Mouse (Mus musculus): ENCODE results near the gene Chst8.
A peak's percentile ranks its signal among the peaks of the same experiment; 100 is the strongest.

The Chst8 gene

GRCm38 (mm10) chr7:34669336-34669735 is 143.2 kb downstream of the Chst8 start:
- peak; percentile 47 for DNase-seq (ENCODE audit: low read depth, low spot score)

DNA sequence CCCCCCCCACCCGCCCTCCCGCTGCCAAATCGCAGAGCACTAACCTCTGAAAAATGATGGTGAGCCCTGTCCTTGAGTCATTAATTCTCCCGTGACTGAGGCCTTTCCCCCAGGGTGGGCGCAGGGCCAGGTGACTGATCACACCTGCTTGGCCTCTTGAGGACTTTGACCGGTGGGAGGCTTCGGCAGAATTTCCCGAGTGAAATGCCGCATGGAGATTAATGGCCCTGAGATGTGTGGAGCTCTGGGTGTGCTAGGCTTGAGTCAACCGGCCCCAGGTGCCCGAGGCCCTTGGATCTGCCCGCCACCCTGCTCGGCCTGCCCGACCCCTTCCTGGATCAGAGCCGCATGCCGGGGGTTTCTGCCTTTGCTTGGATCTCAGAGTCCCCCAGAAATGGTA is 144.6 kb downstream of the Chst8 start:
- DNase-seq (ENCODE audit: low read depth, low spot score): no peak

DNA sequence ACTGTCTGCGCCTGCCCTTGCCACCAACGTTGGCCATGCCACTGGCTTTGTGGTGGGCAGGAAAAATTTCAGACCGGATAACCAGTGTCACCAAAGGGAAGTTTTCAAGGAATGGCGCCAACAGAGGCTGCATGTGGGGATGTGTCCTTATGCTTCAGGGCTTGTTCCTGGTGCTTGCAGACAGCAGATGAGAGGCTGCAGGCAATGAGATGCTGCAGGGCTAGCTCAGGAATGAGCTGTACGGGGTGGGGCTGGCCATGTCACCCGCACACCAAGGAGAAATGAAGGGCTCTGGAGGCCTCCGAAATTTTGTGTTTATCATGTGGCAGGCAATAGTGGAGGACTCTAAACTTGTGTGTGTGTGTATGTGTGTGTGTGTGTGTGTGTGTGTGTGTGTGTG is 149.4 kb downstream of the Chst8 start:
- no peak for DNase-seq (ENCODE audit: low read depth, low spot score)

GRCm38 (mm10) chr7:34662227-34662626 is 150.3 kb downstream of the Chst8 start:
- DNase-seq (ENCODE audit: low read depth, low spot score): no peak

DNA sequence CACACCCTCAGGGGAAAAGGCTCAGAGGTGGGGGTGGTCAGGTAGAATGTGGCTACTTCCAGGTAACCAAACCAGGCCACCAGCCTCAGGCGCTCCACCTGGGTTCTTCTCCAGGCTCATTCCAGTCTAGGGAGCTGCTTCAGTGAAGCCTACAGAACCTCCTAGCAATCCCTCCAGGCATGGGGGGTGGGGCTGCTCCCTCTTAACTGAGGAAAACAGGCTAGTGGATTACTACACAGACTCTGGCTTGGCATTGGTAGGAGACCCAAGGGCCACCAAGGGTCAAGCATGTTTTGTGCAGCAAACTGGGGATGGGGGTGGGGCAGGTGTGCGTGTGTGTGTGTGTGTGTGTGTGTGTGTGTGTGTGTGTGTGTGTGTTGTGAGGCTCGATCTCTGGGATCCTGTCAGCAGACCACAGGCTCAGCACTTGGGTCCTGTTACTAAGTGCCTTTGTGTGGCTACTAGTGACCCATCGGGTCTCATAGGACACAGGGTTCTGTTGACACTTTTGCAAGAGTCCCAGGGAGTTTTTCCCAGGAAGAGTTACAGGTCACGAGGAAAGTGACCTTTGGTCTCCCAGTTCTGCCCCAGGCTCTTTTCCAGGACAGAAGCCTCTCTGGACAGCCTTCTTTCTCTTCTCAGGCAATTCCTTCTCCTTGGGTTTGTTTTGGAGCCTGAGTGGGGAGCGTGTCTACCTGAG is 153.0 kb downstream of the Chst8 start:
- no peak for DNase-seq (ENCODE audit: low read depth, low spot score)

GRCm38 (mm10) chr7:34656632-34657031 is 155.9 kb downstream of the Chst8 start, which contains the start of gene Kctd15:
Gene Kctd15 (minus strand): TSS chr7:34656732.
- DNase-seq (ENCODE audit: low read depth, low spot score): no peak

DNA sequence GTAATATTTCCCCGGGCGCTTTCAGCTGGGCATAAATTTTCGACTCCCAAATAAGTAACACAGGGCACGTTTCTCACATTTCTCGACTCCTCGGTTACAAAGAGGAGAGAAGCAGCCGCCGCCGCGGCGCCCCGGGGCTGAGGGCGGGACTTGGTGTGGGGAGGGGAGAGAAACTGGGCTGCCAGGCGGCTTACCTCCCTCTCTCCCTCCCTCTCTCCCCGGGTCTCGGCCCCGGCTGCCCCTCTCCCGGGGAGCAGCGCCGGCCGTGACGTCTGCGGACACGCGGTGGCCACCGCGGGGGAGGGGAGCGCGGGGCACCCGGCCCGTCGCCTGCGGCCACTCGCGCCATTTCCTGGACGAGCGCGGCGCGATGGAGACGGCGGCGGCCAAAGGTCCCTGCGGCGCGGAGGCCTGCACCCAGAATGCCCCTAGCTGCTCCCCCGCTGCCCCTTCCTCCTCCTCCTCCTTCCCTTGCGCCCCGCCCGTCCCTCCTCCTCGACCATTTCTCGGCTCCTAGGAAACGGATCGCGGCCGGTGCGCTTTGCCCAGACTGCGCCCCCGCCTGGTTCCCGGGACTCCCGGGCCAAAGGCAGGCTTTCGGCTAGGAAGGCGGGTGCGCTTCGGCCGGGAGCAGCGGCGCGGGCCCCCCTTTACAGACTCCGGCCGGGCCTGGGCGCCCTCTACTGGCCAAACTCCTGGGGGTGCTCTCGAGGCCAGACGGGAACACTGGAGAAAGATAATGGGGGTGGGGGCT is 157.2 kb downstream of the Chst8 start:
- peak; percentile 67 for DNase-seq (ENCODE audit: low read depth, low spot score)

DNA sequence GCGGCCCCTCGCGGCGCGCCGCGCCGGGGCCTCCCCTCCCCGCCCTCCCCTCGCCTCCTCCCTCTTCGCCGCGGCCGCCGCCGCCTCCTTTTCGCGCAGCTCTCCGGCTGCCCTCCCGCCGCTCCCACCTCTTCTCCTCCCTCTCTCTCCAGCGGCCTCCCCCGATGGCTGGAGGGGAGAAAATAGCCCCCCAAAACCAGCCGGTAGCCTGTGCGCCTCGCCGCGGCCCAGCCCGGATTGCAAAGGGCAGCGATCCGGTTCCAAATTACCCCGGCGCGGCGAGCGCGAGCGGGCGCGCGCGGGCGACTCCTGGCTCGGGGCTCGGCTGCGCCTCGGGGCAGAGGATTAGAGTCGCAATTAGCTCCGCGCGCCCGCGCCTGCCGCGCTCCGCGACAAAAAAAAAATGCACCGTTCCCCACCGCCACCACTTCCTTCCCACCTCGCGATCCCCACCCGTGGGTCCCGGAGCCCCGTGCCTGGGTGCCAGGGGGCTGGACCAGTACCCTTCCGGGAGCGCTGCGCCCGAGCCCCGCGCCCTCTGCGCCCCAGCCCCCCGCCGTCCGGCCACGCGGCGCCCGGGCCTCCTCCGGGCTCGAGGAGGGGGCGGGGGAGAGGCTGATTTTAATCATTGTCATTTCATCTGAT is 157.9 kb downstream of the Chst8 start:
- DNase-seq (ENCODE audit: low read depth, low spot score): no peak

GRCm38 (mm10) chr7:34653731-34654440 is 158.6 kb downstream of the Chst8 start:
- no peak for DNase-seq (ENCODE audit: low read depth, low spot score)

DNA sequence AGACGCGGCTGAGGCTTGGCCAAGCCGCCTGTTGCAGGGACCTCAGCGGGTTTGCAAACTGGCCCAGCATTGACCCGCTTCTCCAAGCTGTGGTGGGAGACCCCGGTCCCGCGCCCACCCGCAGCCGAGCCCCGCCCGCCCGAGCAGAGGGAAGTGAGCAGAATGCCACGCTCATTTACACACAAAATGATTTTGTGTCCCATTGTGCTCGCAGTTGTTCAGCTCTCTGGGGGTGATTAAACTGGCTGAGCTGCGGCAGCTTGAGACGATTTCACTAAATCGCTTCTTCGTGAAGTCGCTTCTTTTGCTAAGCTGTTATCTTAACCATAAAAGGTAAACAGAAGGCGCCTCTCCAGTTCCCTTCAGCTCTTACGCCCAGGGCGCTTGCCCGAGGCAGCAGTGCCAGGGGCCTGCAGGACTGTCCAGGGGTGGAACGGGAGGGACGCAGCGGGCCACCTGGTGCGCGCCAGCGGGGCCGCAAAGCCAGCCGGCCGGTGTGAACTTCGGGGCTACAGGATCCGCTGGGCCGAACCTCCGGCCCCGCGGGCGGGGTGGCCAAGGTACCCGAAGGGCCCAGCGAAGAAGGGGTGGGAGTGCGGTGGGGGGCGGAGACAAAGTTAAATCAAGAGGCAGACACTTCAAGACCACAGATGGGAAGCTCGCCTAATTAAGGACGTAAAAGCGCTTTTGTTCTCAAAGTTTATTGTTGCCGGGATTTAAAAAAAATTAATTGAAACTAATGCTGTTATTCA is 159.6 kb downstream of the Chst8 start:
- DNase-seq (ENCODE audit: low read depth, low spot score): no peak

GRCm38 (mm10) chr7:34651381-34651780 is 161.1 kb downstream of the Chst8 start:
- no peak for DNase-seq (ENCODE audit: low read depth, low spot score)

GRCm38 (mm10) chr7:34647052-34647451 is 165.5 kb downstream of the Chst8 start:
- no peak for DNase-seq (ENCODE audit: low read depth, low spot score)

DNA sequence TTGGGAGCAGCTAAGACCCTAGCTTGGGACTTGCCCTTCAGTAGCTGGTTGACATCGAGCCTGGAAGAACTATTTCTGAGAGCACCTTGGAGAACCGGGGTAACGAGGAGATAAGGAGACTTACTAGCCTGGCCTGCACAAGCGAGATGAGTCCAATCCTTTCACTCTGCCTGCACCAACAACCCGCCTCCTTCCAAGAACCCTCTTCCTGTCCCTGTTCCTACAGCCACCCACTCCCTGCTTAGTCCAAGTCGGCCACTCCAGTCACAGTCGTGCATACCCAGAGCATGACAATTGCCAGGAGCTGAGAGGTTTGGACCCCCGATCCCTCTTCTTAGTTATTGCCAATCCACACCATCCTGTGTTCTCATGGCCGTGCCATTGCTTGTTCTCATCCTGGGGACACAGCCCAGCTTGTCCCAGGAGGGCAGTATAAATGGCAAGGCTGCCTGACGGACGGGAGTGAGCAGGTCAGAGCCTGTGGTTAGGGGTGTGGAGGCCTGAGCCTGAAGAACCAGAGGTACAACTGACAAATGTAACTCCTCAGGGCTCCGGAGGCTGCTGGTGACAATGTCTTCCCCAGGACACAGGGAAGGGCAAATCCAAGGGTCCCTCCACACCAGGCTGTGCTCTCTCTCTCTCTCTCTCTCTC is 166.2 kb downstream of the Chst8 start:
- DNase-seq (ENCODE audit: low read depth, low spot score): no peak

DNA sequence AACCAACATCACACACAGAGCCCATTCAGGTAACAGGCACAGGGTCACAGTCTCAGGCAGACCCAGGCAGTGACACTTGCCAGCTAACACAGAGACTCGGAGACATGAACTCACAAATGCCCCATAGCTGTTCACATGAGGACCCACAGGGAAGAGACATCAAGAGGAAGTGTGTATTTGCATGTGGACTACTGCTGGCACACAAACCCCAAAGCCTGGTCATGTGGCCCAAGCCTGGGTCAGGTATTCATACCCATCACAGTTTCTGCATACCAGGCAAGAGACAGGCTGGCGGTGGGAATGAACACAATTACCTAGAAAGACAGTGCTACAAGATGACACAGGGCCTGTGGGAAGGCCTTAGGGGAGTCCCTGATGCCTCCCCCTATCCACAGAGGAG is 166.9 kb downstream of the Chst8 start:
- no peak for DNase-seq (ENCODE audit: low read depth, low spot score)

- no peak for DNase-seq (ENCODE audit: low read depth, low spot score)
These were observed 167.9 kb downstream of the Chst8 start for GRCm38 (mm10) chr7:34644591-34644990.

DNA sequence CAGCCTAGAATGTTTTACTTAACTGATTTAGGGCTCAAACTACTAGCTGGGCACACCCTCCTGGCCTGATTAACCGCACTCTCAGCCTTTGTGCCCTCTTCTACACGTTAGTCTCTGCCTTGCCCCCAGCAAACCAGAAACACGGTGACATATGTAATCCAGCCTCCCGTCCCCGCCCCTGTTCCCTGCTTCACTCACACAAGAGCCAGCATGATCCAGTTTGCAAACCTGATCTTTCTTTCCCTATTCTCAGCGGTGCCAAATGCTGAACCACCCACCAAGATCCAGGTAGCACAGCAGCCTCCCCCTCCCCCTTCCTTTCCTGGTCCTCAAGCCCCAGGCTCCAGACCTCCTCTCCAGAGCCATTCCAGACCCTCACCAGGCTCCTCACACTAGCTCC is 169.2 kb downstream of the Chst8 start:
- DNase-seq (ENCODE audit: low read depth, low spot score): no peak

DNA sequence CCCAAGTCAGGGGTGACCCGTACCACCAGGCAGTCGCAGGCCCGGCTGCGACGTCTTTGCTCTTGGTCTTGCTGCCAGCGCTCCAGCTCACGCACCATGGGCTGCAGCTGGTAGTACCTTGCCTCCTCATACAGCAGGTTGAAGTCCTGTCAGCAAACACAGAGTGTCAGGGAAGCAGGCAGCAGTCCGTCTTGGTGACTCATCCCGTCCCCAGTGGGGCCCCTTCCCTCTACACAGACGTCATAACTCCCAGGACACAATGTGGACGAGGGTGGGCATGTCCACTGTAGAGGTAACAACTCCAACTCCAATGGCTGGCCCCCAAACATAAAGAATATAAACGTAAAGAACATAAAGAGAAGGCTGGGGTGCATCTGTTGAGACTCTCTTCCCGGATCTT is 170.5 kb downstream of the Chst8 start:
- DNase-seq (ENCODE audit: low read depth, low spot score): no peak

- DNase-seq (ENCODE audit: low read depth, low spot score): no peak
These were observed 172.7 kb downstream of the Chst8 start for GRCm38 (mm10) chr7:34639798-34640197.

DNA sequence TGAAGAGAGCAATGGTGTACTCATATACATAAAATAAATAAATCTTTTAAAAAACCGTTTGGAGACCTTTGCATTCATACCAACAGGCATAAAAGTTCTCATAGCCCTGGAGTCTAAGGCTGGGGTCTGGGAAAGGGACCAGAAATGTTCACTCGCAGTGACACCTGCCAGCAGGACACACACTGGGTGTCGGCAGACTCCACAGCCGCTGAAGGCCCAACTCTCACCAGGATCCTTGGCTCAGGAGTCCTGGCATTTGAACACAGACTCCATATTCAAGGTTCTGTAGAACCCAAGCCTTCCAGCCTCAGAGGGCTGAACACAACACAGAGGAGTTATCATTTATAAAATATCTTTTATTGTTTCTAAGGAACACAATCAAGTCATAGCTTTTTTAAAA is 175.8 kb downstream of the Chst8 start:
- no peak for DNase-seq (ENCODE audit: low read depth, low spot score)

DNA sequence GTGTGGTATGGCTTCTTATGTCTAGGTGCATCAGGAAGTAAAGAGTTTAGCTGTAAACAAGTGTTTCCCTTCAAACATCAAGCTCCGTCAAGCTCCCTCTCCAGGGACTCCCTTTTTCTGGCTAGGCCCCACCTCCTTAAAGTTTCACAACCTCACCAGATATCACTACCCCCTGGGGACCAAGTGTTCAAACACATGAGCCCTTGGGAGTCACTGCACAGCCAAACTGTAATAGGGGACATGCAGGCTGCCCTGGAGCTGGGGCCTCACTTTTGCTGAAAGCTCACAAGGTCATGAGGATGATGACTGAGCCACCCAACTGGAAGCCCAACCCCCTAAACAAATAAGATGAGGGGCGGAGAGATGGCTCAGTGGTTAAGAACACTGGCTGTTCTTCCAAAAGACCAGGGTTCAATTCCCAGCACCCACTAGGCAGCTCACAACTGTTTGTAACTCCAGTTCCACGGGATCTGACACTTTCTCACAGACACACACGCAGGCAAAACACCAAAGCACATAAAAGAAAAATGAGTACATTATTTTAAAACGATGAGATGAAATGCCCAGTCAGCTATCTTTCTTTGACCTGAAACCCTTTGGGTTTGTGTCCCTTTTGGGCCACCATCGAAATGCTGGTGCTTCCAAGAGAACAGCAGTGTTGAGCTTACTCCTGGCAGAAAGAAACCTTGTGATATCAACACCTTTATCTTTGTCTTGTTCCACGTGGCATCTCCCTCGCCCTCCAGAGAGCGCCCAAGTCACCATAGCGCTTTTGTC is 179.4 kb downstream of the Chst8 start:
- no peak for DNase-seq (ENCODE audit: low read depth, low spot score)

Measured in WW6 (cell line).